Mouse (Mus musculus) hindbrain, postnatal 0 days (tissue): Measurements from ENCODE around the gene Tuba1a. TPM values are rescaled to one million over a fixed set of nuclear protein-coding genes. Genes with fewer than 3 reads are reported as not detected.
A peak's percentile ranks its signal among the peaks of the same experiment; 100 is the strongest.

Experiments used
- ATAC-seq: fragments of 200-750 bp; cut with Nextera tagmentation; 2 replicates; pipeline ENCODE4 v1.8.0; 2017; ENCODE audit warnings: mild to moderate bottlenecking, moderate TSS enrichment, moderate library complexity
- DNase-seq: peaks from one replicate; pipeline ENCODE4 v3.0.0-alpha.2; 2015; ENCODE audit warnings: low spot score
- H3K27ac ChIP-seq: fragments of 300-500 bp; sonication (generic); 2 replicates; pipeline ENCODE4 v1.5.1; 2014; ENCODE audit warnings: mild to moderate bottlenecking
- H3K27me3 ChIP-seq: fragments of 300-500 bp; sonication (generic); 2 replicates; pipeline ENCODE4 v1.6.1; 2014; ENCODE audit warnings: low read length, mixed read lengths; ENCODE audit not compliant: insufficient read depth
- H3K36me3 ChIP-seq: fragments of 300-500 bp; sonication (generic); 2 replicates; pipeline ENCODE4 v1.6.1; 2014; ENCODE audit warnings: low read length, mixed read lengths; ENCODE audit not compliant: insufficient read depth
- H3K4me1 ChIP-seq: fragments of 300-500 bp; sonication (generic); 2 replicates; pipeline ENCODE4 v1.6.1; 2014; ENCODE audit warnings: antibody characterized with exemption, low read length, mixed read lengths; ENCODE audit not compliant: insufficient read depth
- H3K4me2 ChIP-seq: fragments of 300-500 bp; sonication (generic); 2 replicates; pipeline ENCODE4 v1.6.1; 2014; ENCODE audit warnings: low read depth, mild to moderate bottlenecking, low read length, moderate library complexity, mixed read lengths
- H3K4me3 ChIP-seq: fragments of 300-500 bp; sonication (generic); 2 replicates; pipeline ENCODE4 v1.5.1; 2014; ENCODE audit warnings: low read length
- H3K9ac ChIP-seq: fragments of 300-500 bp; sonication (generic); replicated peaks from 2 replicates; pipeline ENCODE4 v1.6.1; 2014; ENCODE audit warnings: mild to moderate bottlenecking, low read length, moderate library complexity, mixed read lengths
- H3K9me3 ChIP-seq: fragments of 300-500 bp; sonication (generic); 2 replicates; pipeline ENCODE4 v1.6.1; 2016; ENCODE audit warnings: low read length, mixed read lengths
- CTCF ChIP-seq: IDR thresholded peaks from 2 replicates; pipeline ENCODE4 v1.5.1; 2016; ENCODE audit warnings: antibody characterized with exemption, control low read depth, low read depth
- WGBS: fragments of 180-500 bp; shearing (Covaris S2); extraction: QIAGEN DNeasy Blood & Tissue Kit; methylation state at CpG from one replicate; pipeline ENCODE4 v1.1.7; 2014; 5-methylcytosine and 5-hydroxymethylcytosine counted together
- polyA plus RNA-seq: library from polyadenylated mRNA; unstranded; fragments of >200 nt; fragmentation: Nextera tagmentation; extraction: Ambion mirVana; gene quantifications from 2 replicates; pipeline ENCODE4 v1.2.1, GENCODE M21; 2015
- total RNA-seq: library from RNA; depleted of rRNA; stranded (reverse); fragments of >200 nt; gene quantifications from 2 replicates; pipeline ENCODE4 v1.2.3, GENCODE M21; 2014; rRNA removed

Gene Tuba1a
- total and polyA plus RNA-seq, 2 experiments from 2014 or later, result 12,500 to 19,179 TPM

GRCm38 (mm10) chr15:98901530-98901929 is 52.0 kb downstream of the Tuba1a start:
- H3K4me1 ChIP-seq, result peaks cover 8% of the 10 kb centered on the region
- no peaks in the 10 kb centered on the region for H3K9me3 ChIP-seq
- DNase-seq, result no peak
- peaks cover 29% of the 10 kb centered on the region for H3K27me3 ChIP-seq
- H3K27ac ChIP-seq, result no peak overlapping the region
- whole genome bisulfite sequencing, result 54% methylated on average over 1 of the region's 1 CpGs
- TF ChIP-seq CTCF, result 0 out of 2 replicates have a peak, but pooled peaks have one; percentile 9
- H3K4me2 ChIP-seq, result no peak overlapping the region
- H3K36me3 ChIP-seq, result 0 out of 2 replicates have a peak, but pooled peaks cover 10% of the 10 kb centered on the region
- no peak overlapping the region for H3K4me3 ChIP-seq
- no peak overlapping the region for H3K9ac ChIP-seq
- no peak for ATAC-seq

Other genes with a start within 250 kb of the Tuba1a start
- gene Ccdc65, start 245.5 kb downstream of the Tuba1a start, total RNA-seq, result 2.6 and 3.7 TPM in 2 replicates
- gene Ccdc65, start 245.5 kb downstream of the Tuba1a start, polyA plus RNA-seq, result 7.7 and 10.4 TPM in 2 replicates
- 6.4 and 10.6 TPM in 2 replicates for gene Fkbp11, start 225.5 kb downstream of the Tuba1a start, total RNA-seq
- 5.0 and 6.6 TPM in 2 replicates for gene Fkbp11, start 225.5 kb downstream of the Tuba1a start, polyA plus RNA-seq
- gene Arf3, start 190.5 kb downstream of the Tuba1a start, total RNA-seq, result 127 TPM in 2 replicates
- gene Arf3, start 190.5 kb downstream of the Tuba1a start, polyA plus RNA-seq, result 80.7 and 92.9 TPM in 2 replicates
- 1.4 and 4.5 TPM in 2 replicates for gene Wnt10b, start 175.6 kb downstream of the Tuba1a start, total RNA-seq
- 0.29 TPM in 1 of 2 replicates, not detected in the other for gene Wnt10b, start 175.6 kb downstream of the Tuba1a start, polyA plus RNA-seq
- 0.05 TPM in 1 of 2 replicates, not detected in the other for gene Wnt1, start 163.8 kb downstream of the Tuba1a start, total RNA-seq
- gene Wnt1, start 163.8 kb downstream of the Tuba1a start, polyA plus RNA-seq, result 0.52 and 0.59 TPM in 2 replicates
- gene Ddn, start 144.2 kb downstream of the Tuba1a start, total RNA-seq, result 2.7 and 6.5 TPM in 2 replicates
- gene Ddn, start 144.2 kb downstream of the Tuba1a start, polyA plus RNA-seq, result 0.45 and 0.64 TPM in 2 replicates
- gene Prkag1, start 122.2 kb downstream of the Tuba1a start, total RNA-seq, result 62.4 and 99.4 TPM in 2 replicates
- gene Prkag1, start 122.2 kb downstream of the Tuba1a start, polyA plus RNA-seq, result 61.1 and 62.3 TPM in 2 replicates
- gene Kmt2d, start 82.5 kb downstream of the Tuba1a start, total RNA-seq, result 27.7 and 37.8 TPM in 2 replicates
- 7.4 and 7.6 TPM in 2 replicates for gene Kmt2d, start 82.5 kb downstream of the Tuba1a start, polyA plus RNA-seq
- gene Rhebl1, start 59.2 kb downstream of the Tuba1a start, total RNA-seq, result 5.8 and 10.2 TPM in 2 replicates
- 25.7 and 26.7 TPM in 2 replicates for gene Rhebl1, start 59.2 kb downstream of the Tuba1a start, polyA plus RNA-seq
- gene Dhh, start 55.2 kb downstream of the Tuba1a start, total RNA-seq, result 0.29 and 0.68 TPM in 2 replicates
- gene Dhh, start 55.2 kb downstream of the Tuba1a start, polyA plus RNA-seq, result 0.85 and 1.0 TPM in 2 replicates
- gene Lmbr1l, start 35.5 kb downstream of the Tuba1a start, total RNA-seq, result 28.7 and 51.0 TPM in 2 replicates
- 20.0 and 20.9 TPM in 2 replicates for gene Lmbr1l, start 35.5 kb downstream of the Tuba1a start, polyA plus RNA-seq
- gene Tuba1b, start 19.1 kb downstream of the Tuba1a start, total RNA-seq, result 3,512 and 3,813 TPM in 2 replicates
- gene Tuba1b, start 19.1 kb downstream of the Tuba1a start, polyA plus RNA-seq, result 1,613 and 1,711 TPM in 2 replicates
- 1,661 and 1,767 TPM in 2 replicates for gene Gm49450, start 152 bp downstream of the Tuba1a start, total RNA-seq
- gene Gm49450, start 152 bp downstream of the Tuba1a start, polyA plus RNA-seq, result not detected in 2 replicates
- gene Tuba1c, start 76.2 kb upstream of the Tuba1a start, total RNA-seq, result 43.8 and 58.3 TPM in 2 replicates
- 24.0 and 24.2 TPM in 2 replicates for gene Tuba1c, start 76.2 kb upstream of the Tuba1a start, polyA plus RNA-seq
- gene Prph, start 101.5 kb upstream of the Tuba1a start, total RNA-seq, result 62.6 and 70.9 TPM in 2 replicates
- 50.0 and 53.5 TPM in 2 replicates for gene Prph, start 101.5 kb upstream of the Tuba1a start, polyA plus RNA-seq
- gene Troap, start 120.9 kb upstream of the Tuba1a start, total RNA-seq, result 4.3 and 10.5 TPM in 2 replicates
- gene Troap, start 120.9 kb upstream of the Tuba1a start, polyA plus RNA-seq, result 4.5 and 6.4 TPM in 2 replicates
- gene C1ql4, start 134.1 kb upstream of the Tuba1a start, total RNA-seq, result 8.6 and 11.9 TPM in 2 replicates
- 4.3 and 5.7 TPM in 2 replicates for gene C1ql4, start 134.1 kb upstream of the Tuba1a start, polyA plus RNA-seq
- 0.68 and 0.99 TPM in 2 replicates for gene Dnajc22, start 139.5 kb upstream of the Tuba1a start, total RNA-seq
- gene Dnajc22, start 139.5 kb upstream of the Tuba1a start, polyA plus RNA-seq, result 0.45 and 0.48 TPM in 2 replicates
- 23.6 and 25.8 TPM in 2 replicates for gene Spats2, start 172.2 kb upstream of the Tuba1a start, total RNA-seq
- 23.4 and 23.6 TPM in 2 replicates for gene Spats2, start 172.2 kb upstream of the Tuba1a start, polyA plus RNA-seq